Mouse (Mus musculus) ES-E14 (cell line): ENCODE measurements around the gene Kiss1r. TPM values are rescaled to one million over a fixed set of nuclear protein-coding genes. Genes with fewer than 3 reads are reported as not detected.

Experiments
- DNase-seq: peaks from one replicate; pipeline ENCODE4 v3.0.0-alpha.2; 2013; ENCODE audit warnings: low read depth, low spot score
- H3K27ac ChIP-seq: 2 replicates; pipeline ENCODE4 v1.5.1; 2012; ENCODE audit warnings: low read depth, mild to moderate bottlenecking, low read length, moderate library complexity, mixed read lengths; ENCODE audit not compliant: poor library complexity, insufficient read depth, severe bottlenecking
- H3K36me3 ChIP-seq: 2 replicates; pipeline ENCODE4 v1.6.1; 2012; ENCODE audit warnings: mild to moderate bottlenecking, low read length, moderate library complexity, mixed read lengths; ENCODE audit not compliant: control insufficient read depth, poor library complexity, insufficient read depth, severe bottlenecking
- H3K4me1 ChIP-seq, 2 experiments: fragments of 150-350 bp in 1 of 2; sonication (generic) in 1 of 2; 2 replicates each; pipeline ENCODE4 v1.6.1; 2012; ENCODE audit warnings: low read length in 2 of 2, mild to moderate bottlenecking in 1 of 2, mixed read lengths in 1 of 2; ENCODE audit not compliant: control insufficient read depth in 2 of 2, insufficient read depth in 2 of 2, poor library complexity in 1 of 2
- H3K4me3 ChIP-seq, 2 experiments: fragments of 150-350 bp in 1 of 2; sonication (generic) in 1 of 2; 2 replicates each; pipeline ENCODE4 v1.5.1; 2012; ENCODE audit warnings: low read length in 2 of 2, low read depth in 1 of 2, mild to moderate bottlenecking in 1 of 2, mixed read lengths in 1 of 2; ENCODE audit not compliant: insufficient read depth in 1 of 2, poor library complexity in 1 of 2, severe bottlenecking in 1 of 2
- H3K9ac ChIP-seq: 2 replicates; pipeline ENCODE4 v1.6.1; 2012; ENCODE audit warnings: low read depth, mild to moderate bottlenecking, low read length, mixed read lengths; ENCODE audit not compliant: poor library complexity, insufficient read depth, severe bottlenecking
- H3K9me3 ChIP-seq: fragments of 150-350 bp; sonication (generic); 2 replicates; pipeline ENCODE4 v1.6.1; 2012; ENCODE audit warnings: low read depth, mild to moderate bottlenecking, low read length; ENCODE audit not compliant: control insufficient read depth, insufficient read depth
- CHD2 ChIP-seq: IDR thresholded peaks from 2 replicates; pipeline ENCODE4 v1.6.1; 2014; ENCODE audit warnings: mild to moderate bottlenecking, low read depth, low read length, inconsistent platforms
- HCFC1 ChIP-seq: IDR thresholded peaks from 2 replicates; pipeline ENCODE4 v1.6.1; 2012; ENCODE audit warnings: low read length, inconsistent platforms, borderline replicate concordance; ENCODE audit not compliant: insufficient read depth
- MAFK ChIP-seq: IDR thresholded peaks from 2 replicates; pipeline ENCODE4 v1.6.1; 2014; ENCODE audit warnings: mild to moderate bottlenecking, low read depth, low read length, inconsistent platforms; ENCODE audit not compliant: insufficient read depth
- ZC3H11A ChIP-seq: IDR thresholded peaks from 2 replicates; pipeline ENCODE4 v1.6.1; 2012; ENCODE audit warnings: low read depth, mild to moderate bottlenecking, inconsistent platforms, low read length, borderline replicate concordance
- ZNF384 ChIP-seq: IDR thresholded peaks from 2 replicates; pipeline ENCODE4 v1.6.1; 2012; ENCODE audit warnings: low read depth, low read length, inconsistent platforms
- in situ Hi-C, 2 experiments: fragments of 600-800 bp; cut with MboI; formaldehyde crosslinking; loops; one replicate each; pipeline ENCODE4 v1.15.1; 2025; ENCODE audit warnings: low sequenced_read_pairs in 2 of 2, inconsistent platforms in 1 of 2; ENCODE audit not compliant: unreplicated experiment in 2 of 2
- total RNA-seq: library from RNA; depleted of rRNA; stranded (reverse); fragments of 300-350 nt; gene quantifications from 2 replicates; pipeline ENCODE4 v1.2.3, GENCODE M21; 2012

Kiss1r gene
- total RNA-seq, 1 experiment: 0.85 TPM

- no peak overlapping the region for H3K27ac ChIP-seq
- H3K36me3 ChIP-seq: no peaks in the 10 kb centered on the region
- no peaks in the 10 kb centered on the region for H3K9me3 ChIP-seq
- no peak for TF ChIP-seq HCFC1
- no peak for TF ChIP-seq MAFK
- TF ChIP-seq ZC3H11A: no peak
- no peak for TF ChIP-seq CHD2
- TF ChIP-seq ZNF384: no peak
- in situ Hi-C loops: no loop called here
- H3K4me3 ChIP-seq: peak overlapping the region; percentile 81 to 96
- peaks cover 0 to 9% of the 10 kb centered on the region in 2 experiments; a peak in 2 of 4 replicates for H3K4me1 ChIP-seq
- DNase-seq: no peak
- peak overlapping the region; percentile 77 for H3K9ac ChIP-seq
These were observed 9.2 kb downstream of the Kiss1r start for GRCm38 (mm10) chr10:79925785-79926490.

DNA sequence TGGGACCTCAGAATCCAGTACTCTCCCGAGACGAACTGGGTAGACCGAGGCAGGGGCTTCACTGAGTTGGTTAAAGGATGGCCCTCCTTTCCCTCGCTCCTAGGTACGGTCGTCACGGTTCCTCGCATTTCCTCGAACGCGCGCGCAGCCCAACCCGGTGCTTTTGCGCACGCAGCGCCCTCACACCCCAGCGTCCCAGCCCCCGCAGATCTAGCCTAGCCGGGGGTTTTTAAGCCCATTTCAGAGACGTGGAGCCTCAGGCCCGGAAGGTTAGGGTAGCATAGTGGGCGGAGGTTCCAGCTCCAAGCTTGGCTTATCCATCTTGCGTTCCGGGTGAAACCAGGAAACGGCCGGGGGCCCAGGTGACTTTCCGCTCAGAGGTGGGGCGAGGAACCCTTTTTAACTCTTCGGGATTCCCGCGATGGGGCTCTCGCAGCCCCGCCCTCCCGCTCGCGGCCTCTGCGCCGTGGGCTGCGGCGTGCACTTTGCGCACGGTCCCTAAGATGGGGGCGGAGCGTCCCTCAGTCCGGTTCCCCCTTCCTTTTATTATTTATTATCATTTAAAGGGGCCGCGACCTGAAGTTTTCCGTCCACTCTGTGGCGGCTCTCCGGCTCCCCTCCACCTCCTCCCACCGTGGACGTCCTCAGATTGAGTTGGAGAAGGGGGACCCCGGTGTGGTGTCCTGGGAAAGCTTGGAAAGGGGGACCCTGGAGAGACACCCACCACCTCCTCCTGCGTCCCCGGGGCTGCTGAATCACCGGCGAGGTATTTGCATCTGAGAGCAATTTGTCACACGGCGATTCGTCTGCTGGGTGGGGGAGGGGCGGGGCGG lies 9.9 kb downstream of the Kiss1r start, which contains the start of gene Arid3a:
Arid3a (plus strand) TSS at position 553 of the 833 bp plus-strand sequence.
- H3K4me1 ChIP-seq: peaks cover 0 to 6% of the 10 kb centered on the region in 2 experiments; a peak in 2 of 4 replicates
- DNase-seq: peak; percentile 83
- peak within 1 kb of the TSS; percentile 36; the same call in 1 of the 2 replicates for H3K27ac ChIP-seq
- no peaks in the 10 kb centered on the region for H3K36me3 ChIP-seq
- H3K4me3 ChIP-seq: peak within 1 kb of the TSS; percentile 81 to 96
- peak within 1 kb of the TSS; percentile 82 for H3K9ac ChIP-seq
- TF ChIP-seq HCFC1 (peak; percentile 71; the same call in 1 of the 2 replicates), CHD2 (peak; percentile 94), MAFK (no peak), ZC3H11A (no peak), ZNF384 (no peak)
- in situ Hi-C loops: no loop called here
- H3K9me3 ChIP-seq: no peaks in the 10 kb centered on the region

GRCm38 (mm10) chr10:79927324-79928029 lies 10.7 kb downstream of the Kiss1r start:
- no peaks in the 10 kb centered on the region for H3K9me3 ChIP-seq
- peaks cover 0 to 6% of the 10 kb centered on the region in 2 experiments; a peak in 1 of 4 replicates for H3K4me1 ChIP-seq
- in situ Hi-C loops: no loop called here
- peak overlapping the region; percentile 82 for H3K9ac ChIP-seq
- no peak for DNase-seq
- peak overlapping the region; percentile 81 to 96 for H3K4me3 ChIP-seq
- no peak for TF ChIP-seq HCFC1
- TF ChIP-seq MAFK: no peak
- TF ChIP-seq CHD2: no peak
- no peak for TF ChIP-seq ZC3H11A
- no peak for TF ChIP-seq ZNF384
- no peaks in the 10 kb centered on the region for H3K36me3 ChIP-seq
- H3K27ac ChIP-seq: peak overlapping the region; percentile 36; the same call in 1 of the 2 replicates

DNA sequence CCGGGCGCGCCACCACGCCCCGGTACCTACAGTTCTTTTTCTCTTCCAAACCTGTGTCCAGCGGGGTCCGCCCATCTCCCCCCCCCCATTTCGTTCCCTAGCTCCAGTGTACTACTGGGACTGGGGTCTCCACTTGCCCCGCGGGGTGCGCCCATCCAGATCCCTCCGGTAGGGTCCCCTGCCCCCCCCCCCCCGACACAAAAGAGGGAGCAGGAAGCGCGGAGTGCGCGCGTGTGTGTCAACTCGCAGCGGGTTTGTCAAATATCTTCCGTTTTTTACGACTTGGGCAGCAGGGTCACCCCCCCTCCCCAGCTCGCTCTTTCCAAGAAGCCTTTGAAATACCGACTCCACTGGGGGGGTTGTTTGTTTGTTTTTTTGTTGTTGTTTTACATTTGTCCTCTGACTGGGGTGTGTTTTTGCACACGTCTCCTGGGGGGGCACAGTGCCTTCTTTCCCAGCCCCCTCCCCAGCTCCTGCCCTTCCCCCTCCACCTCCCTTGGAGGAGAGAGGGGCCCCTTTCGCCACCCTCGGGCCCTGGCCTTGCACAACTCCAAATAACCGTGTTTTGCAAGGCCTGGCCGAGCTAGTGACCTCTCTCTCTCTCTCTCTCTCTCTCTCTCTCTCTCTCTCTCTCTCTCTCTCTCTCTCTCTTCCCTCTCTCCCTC lies 11.4 kb downstream of the Kiss1r start:
- Histone ChIP-seq H3K4me1 (peaks cover 0 to 6% of the 10 kb centered on the region in 2 experiments; a peak in 1 of 4 replicates), H3K9ac (peak overlapping the region; percentile 38; the same call in 1 of the 2 replicates), H3K9me3 (no peaks in the 10 kb centered on the region), H3K27ac (no peak overlapping the region), H3K4me3 (peak overlapping the region; percentile 81 to 96), H3K36me3 (no peaks in the 10 kb centered on the region)
- in situ Hi-C loops: no loop called here
- no peak for DNase-seq
- no peak for TF ChIP-seq CHD2
- no peak for TF ChIP-seq HCFC1
- no peak for TF ChIP-seq ZC3H11A
- TF ChIP-seq ZNF384: no peak
- no peak for TF ChIP-seq MAFK
